Mouse (Mus musculus) CH12.LX (cell line): ENCODE results near the gene Anapc16.

ENCODE experiments used
- CHD2 ChIP-seq: IDR thresholded peaks from 2 replicates; pipeline ENCODE4 v1.6.1; 2011; ENCODE audit warnings: low read length, improper control_type of control experiment
- CTCF ChIP-seq, 2 experiments: IDR thresholded peaks in 1 of 2; conservative IDR thresholded peaks in 1 of 2; 2 replicates each; pipeline ENCODE4 v1.5.1; 2011 to 2012; ENCODE audit warnings: low read depth in 2 of 2, low read length in 2 of 2, improper control_type of control experiment in 1 of 2, inconsistent platforms in 1 of 2, mild to moderate bottlenecking in 1 of 2, moderate library complexity in 1 of 2
- EP300 ChIP-seq: IDR thresholded peaks from 2 replicates; pipeline ENCODE4 v1.6.1; 2011; ENCODE audit warnings: low read length, improper control_type of control experiment
- IRF4 ChIP-seq: IDR thresholded peaks from 2 replicates; pipeline ENCODE4 v1.6.1; 2014; ENCODE audit warnings: low read depth, mild to moderate bottlenecking, inconsistent platforms, low read length, improper control_type of control experiment
- JUND ChIP-seq: conservative IDR thresholded peaks from 2 replicates; pipeline ENCODE4 v1.6.1; 2011; ENCODE audit warnings: low read depth, low read length, improper control_type of control experiment
- MAX ChIP-seq: IDR thresholded peaks from 2 replicates; pipeline ENCODE4 v1.6.1; 2011; ENCODE audit warnings: low read length, improper control_type of control experiment
- MAZ ChIP-seq: IDR thresholded peaks from 2 replicates; pipeline ENCODE4 v1.6.1; 2012; ENCODE audit warnings: low read depth, mild to moderate bottlenecking, inconsistent platforms, low read length, improper control_type of control experiment, moderate library complexity
- MYC ChIP-seq: IDR thresholded peaks from 2 replicates; pipeline ENCODE4 v1.6.1; 2011; ENCODE audit warnings: low read depth, mild to moderate bottlenecking, improper control_type of control experiment, low read length
- POLR2A ChIP-seq: IDR thresholded peaks from 2 replicates; pipeline ENCODE4 v1.6.1; 2011; ENCODE audit warnings: low read depth, mild to moderate bottlenecking, improper control_type of control experiment, low read length
- SMC3 ChIP-seq: IDR thresholded peaks from 2 replicates; pipeline ENCODE4 v1.6.1; 2011; ENCODE audit warnings: low read depth, low read length, improper control_type of control experiment
- ZC3H11A ChIP-seq: IDR thresholded peaks from 2 replicates; pipeline ENCODE4 v1.6.1; 2012; ENCODE audit warnings: low read depth, mild to moderate bottlenecking, inconsistent platforms, low read length, improper control_type of control experiment
- ZKSCAN1 ChIP-seq: IDR thresholded peaks from 2 replicates; pipeline ENCODE4 v1.6.1; 2012; ENCODE audit warnings: low read depth, inconsistent platforms, low read length, improper control_type of control experiment, borderline replicate concordance

DNA sequence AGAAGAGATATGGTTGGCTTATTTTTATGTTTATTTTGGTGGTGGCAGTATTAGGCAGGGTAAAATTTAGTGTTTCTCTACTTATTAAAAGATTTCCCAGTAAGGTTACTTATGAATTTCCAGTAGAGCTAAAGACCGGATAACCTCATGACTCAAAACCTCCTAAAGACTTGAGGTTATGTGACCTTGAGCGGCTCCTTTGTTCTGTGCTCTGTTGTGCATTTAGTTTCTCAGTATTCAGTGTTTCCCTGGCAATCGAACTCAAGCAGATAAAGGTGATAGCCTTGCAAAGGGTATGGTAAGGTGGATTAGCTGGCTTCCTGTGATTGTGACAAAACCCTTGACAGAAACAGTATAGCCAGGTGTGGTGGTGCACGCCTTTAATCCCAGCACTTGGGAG, 26.5 kb upstream of the Anapc16 start:
- TF ChIP-seq MAX (no peak), CTCF (conservative IDR thresholded peaks at IDR 0.05 in 1 of 2, IDR thresholded peaks at IDR 0.05 in 1 of 2; ENCODE audit: low read depth in 2 of 2, low read length in 2 of 2) (no peak), EP300 (no peak), ZKSCAN1 (no peak), POLR2A (no peak), IRF4 (no peak), MAZ (no peak), MYC (no peak), CHD2 (no peak), SMC3 (no peak), JUND (no peak), ZC3H11A (no peak)
